ENCODE assay signal across 18 mouse cellular contexts in genomic region chr11:119325068-119325467, GRCm38 (mm10). TPM values are rescaled to one million over a fixed set of nuclear protein-coding genes. Genes with fewer than 3 reads are reported as not detected.
DNase-seq lines count a peak whose midpoint lies in the region; ATAC-seq and TF ChIP-seq lines count a peak whose summit lies in the region.
"Had no signal": no experiment of that assay in that cellular context is flagged by ENCODE, and none has a peak within 500 bp of the region (broad histone marks: within the 10 kb centered on the region; RNA-seq: fewer than 3 reads in every experiment).

No protein-coding gene starts in this region.

- no peak overlapping the region for H3K4me2 ChIP-seq in hindbrain, embryonic 13.5 days
- H3K4me2 ChIP-seq: heart, embryonic 12.5 days; kidney, embryonic 15.5 days; liver, embryonic 13.5 days; midbrain, embryonic 15.5 days had no signal

- TF ChIP-seq CTCF in kidney, adult 2 months (conservative IDR thresholded peaks at IDR 0.05; ENCODE audit: insufficient read depth, insufficient read length, low read depth, low read length) = peak; percentile 28; the same call in 1 of the 2 replicates
- peak; percentile 77; the same call in 1 of the 2 replicates for TF ChIP-seq CTCF in testis, adult 2 months (IDR thresholded peaks at IDR 0.05; ENCODE audit: control insufficient read depth, insufficient read depth, insufficient replicate concordance, low read depth, low read length)
- TF ChIP-seq CTCF in bone marrow macrophage, adult 2 months (IDR thresholded peaks at IDR 0.05; ENCODE audit: low read depth, low read length) = peak; percentile 37; the same call in 1 of the 2 replicates

- H3K27ac ChIP-seq in kidney, adult 2 months (ENCODE audit: insufficient read depth, low read depth, low read length) = no peak overlapping the region
- no peak overlapping the region for H3K27ac ChIP-seq in testis, adult 2 months (ENCODE audit: control insufficient read depth, insufficient read depth, low read depth, low read length)
- H3K27ac ChIP-seq in bone marrow macrophage, adult 2 months (ENCODE audit: insufficient read depth, low read depth, low read length) = no peak overlapping the region
- no peak overlapping the region for H3K27ac ChIP-seq in hindbrain, embryonic 13.5 days
- H3K27ac ChIP-seq: hindbrain, embryonic 10.5 days; kidney, embryonic 15.5 days; liver, embryonic 13.5 days; midbrain, embryonic 15.5 days had no signal

- no peak for DNase-seq in kidney, adult 2 months
- DNase-seq in kidney, adult 8-10 months = no peak
- no peak for DNase-seq in testis, postnatal 14 days (ENCODE audit: low spot score)
- DNase-seq in embryo, embryonic 9.5 days (ENCODE audit: extremely low spot score) = no peak
- DNase-seq: cerebellum, adult 8-10 months; gastrocnemius, postnatal 10 days; liver, embryonic 13.5 days; spleen, adult 18-20 months had no signal

- TF ChIP-seq POLR2A in kidney, adult 2 months (IDR thresholded peaks at IDR 0.05; ENCODE audit: low read depth, low read length) = no peak
- no peak for TF ChIP-seq POLR2A in testis, adult 2 months (IDR thresholded peaks at IDR 0.05; ENCODE audit: control insufficient read depth, low read depth, low read length)
- no peak for TF ChIP-seq POLR2A in bone marrow macrophage, adult 2 months (IDR thresholded peaks at IDR 0.05; ENCODE audit: borderline replicate concordance, low read depth, low read length)

- 84% methylated on average over 1 of the region's 1 CpGs for WGBS in kidney, adult 2 months
- WGBS in hindbrain, embryonic 13.5 days = 84% methylated on average over 1 of the region's 1 CpGs

- no peaks in the 10 kb centered on the region for H3K9me3 ChIP-seq in hindbrain, embryonic 13.5 days
- H3K9me3 ChIP-seq: midbrain, embryonic 15.5 days had no signal

- no peaks in the 10 kb centered on the region for H3K4me1 ChIP-seq in kidney, adult 2 months (ENCODE audit: control insufficient read depth, insufficient read depth, low read length)
- H3K4me1 ChIP-seq in testis, adult 2 months (ENCODE audit: control insufficient read depth, insufficient read depth, low read length) = no peaks in the 10 kb centered on the region
- H3K4me1 ChIP-seq in bone marrow macrophage, adult 2 months (ENCODE audit: control insufficient read depth, insufficient read depth, low read length) = no peaks in the 10 kb centered on the region
- H3K4me1 ChIP-seq in hindbrain, embryonic 13.5 days (replicated peaks) = no peaks in the 10 kb centered on the region
- H3K4me1 ChIP-seq: heart, embryonic 12.5 days; hindbrain, embryonic 10.5 days; kidney, embryonic 15.5 days; liver, embryonic 13.5 days; midbrain, embryonic 15.5 days had no signal

- no peak overlapping the region for H3K9ac ChIP-seq in hindbrain, embryonic 13.5 days
- H3K9ac ChIP-seq: heart, embryonic 12.5 days; kidney, embryonic 15.5 days; liver, embryonic 13.5 days; midbrain, embryonic 15.5 days had no signal

- H3K4me3 ChIP-seq in kidney, adult 2 months (ENCODE audit: insufficient read depth, low read depth, low read length) = no peak overlapping the region
- H3K4me3 ChIP-seq in testis, adult 2 months (ENCODE audit: control insufficient read depth, low read depth, low read length) = no peak overlapping the region
- no peak overlapping the region for H3K4me3 ChIP-seq in bone marrow macrophage, adult 2 months (ENCODE audit: insufficient read depth, low read length)
- no peak overlapping the region for H3K4me3 ChIP-seq in hindbrain, embryonic 13.5 days
- H3K4me3 ChIP-seq: heart, embryonic 12.5 days; hindbrain, embryonic 10.5 days; kidney, embryonic 15.5 days; liver, embryonic 13.5 days; midbrain, embryonic 15.5 days had no signal

- H3K27me3 ChIP-seq in kidney, adult 2 months (replicated peaks; ENCODE audit: control insufficient read depth, insufficient read depth, low read length) = no peaks in the 10 kb centered on the region
- no peaks in the 10 kb centered on the region for H3K27me3 ChIP-seq in testis, adult 2 months (ENCODE audit: control insufficient read depth, insufficient read depth, low read length)
- peaks cover 7% of the 10 kb centered on the region; the same call in 1 of the 2 replicates for H3K27me3 ChIP-seq in hindbrain, embryonic 13.5 days
- H3K27me3 ChIP-seq: midbrain, embryonic 15.5 days had no signal

- no peaks in the 10 kb centered on the region for H3K36me3 ChIP-seq in kidney, adult 2 months (ENCODE audit: control insufficient read depth, insufficient read depth, low read length)
- H3K36me3 ChIP-seq in testis, adult 2 months (ENCODE audit: control insufficient read depth, insufficient read depth, low read length) = no peaks in the 10 kb centered on the region
- H3K36me3 ChIP-seq in hindbrain, embryonic 13.5 days = no peaks in the 10 kb centered on the region
- H3K36me3 ChIP-seq: G1E; heart, embryonic 12.5 days; hindbrain, embryonic 10.5 days; kidney, embryonic 15.5 days; liver, embryonic 13.5 days; midbrain, embryonic 15.5 days had no signal

- ATAC-seq in hindbrain, embryonic 13.5 days (ENCODE audit: low FRiP score) = no peak
- ATAC-seq: forebrain, embryonic 16.5 days; midbrain, embryonic 15.5 days had no signal

RNA-seq across cellular contexts. Expression of gene Card14, which starts 17.5 kb away (rescaled TPM):
- 3.7 and 3.9 TPM in 2 replicates for polyA plus RNA-seq in kidney, adult 2 months (2012; rRNA removed)
- polyA plus RNA-seq in testis, adult 2 months (2012; rRNA removed) = 0.44 and 0.76 TPM in 2 replicates
- not detected in 2 replicates for polyA plus RNA-seq in bone marrow macrophage, adult 2 months (2012; ENCODE audit: insufficient read depth, insufficient read length, missing spikeins)
- 0.06 and 0.09 TPM in 2 replicates for polyA plus RNA-seq in hindbrain, embryonic 13.5 days (2015; fragmentation: Nextera tagmentation; extraction: Ambion mirVana)
- polyA plus RNA-seq: G1E; neural tube, embryonic 11.5 days had no signal

RNA-seq across cellular contexts. Expression of gene Eif4a3, which starts 25.2 kb away (rescaled TPM):
- 88.4 and 94.2 TPM in 2 replicates for polyA plus RNA-seq in kidney, adult 2 months (2012; rRNA removed)
- polyA plus RNA-seq in testis, adult 2 months (2012; rRNA removed) = 73.6 and 81.2 TPM in 2 replicates
- 105 and 120 TPM in 2 replicates for polyA plus RNA-seq in bone marrow macrophage, adult 2 months (2012; ENCODE audit: insufficient read depth, insufficient read length, missing spikeins)
- 266 and 296 TPM in 2 replicates for polyA plus RNA-seq in hindbrain, embryonic 13.5 days (2015; fragmentation: Nextera tagmentation; extraction: Ambion mirVana)

RNA-seq across cellular contexts. Expression of gene Sgsh, which starts 30.3 kb away (rescaled TPM):
- polyA plus RNA-seq in kidney, adult 2 months (2012; rRNA removed) = 24.8 and 28.8 TPM in 2 replicates
- polyA plus RNA-seq in testis, adult 2 months (2012; rRNA removed) = 11.4 and 13.8 TPM in 2 replicates
- polyA plus RNA-seq in bone marrow macrophage, adult 2 months (2012; ENCODE audit: insufficient read depth, insufficient read length, missing spikeins) = 39.6 and 41.9 TPM in 2 replicates
- 4.7 and 5.5 TPM in 2 replicates for polyA plus RNA-seq in hindbrain, embryonic 13.5 days (2015; fragmentation: Nextera tagmentation; extraction: Ambion mirVana)

RNA-seq across cellular contexts. Expression of gene Slc26a11, which starts 30.3 kb away (rescaled TPM):
- polyA plus RNA-seq in kidney, adult 2 months (2012; rRNA removed) = 13.0 and 27.9 TPM in 2 replicates
- 4.2 and 5.5 TPM in 2 replicates for polyA plus RNA-seq in testis, adult 2 months (2012; rRNA removed)
- polyA plus RNA-seq in bone marrow macrophage, adult 2 months (2012; ENCODE audit: insufficient read depth, insufficient read length, missing spikeins) = 50.6 and 63.4 TPM in 2 replicates
- 4.8 and 5.3 TPM in 2 replicates for polyA plus RNA-seq in hindbrain, embryonic 13.5 days (2015; fragmentation: Nextera tagmentation; extraction: Ambion mirVana)

RNA-seq across cellular contexts. Expression of gene Gaa, which starts 57.4 kb away (rescaled TPM):
- 152 and 171 TPM in 2 replicates for polyA plus RNA-seq in kidney, adult 2 months (2012; rRNA removed)
- polyA plus RNA-seq in testis, adult 2 months (2012; rRNA removed) = 41.9 and 46.2 TPM in 2 replicates
- polyA plus RNA-seq in bone marrow macrophage, adult 2 months (2012; ENCODE audit: insufficient read depth, insufficient read length, missing spikeins) = 58.3 and 65.2 TPM in 2 replicates
- 59.6 and 62.3 TPM in 2 replicates for polyA plus RNA-seq in hindbrain, embryonic 13.5 days (2015; fragmentation: Nextera tagmentation; extraction: Ambion mirVana)
